Mouse (Mus musculus) limb, embryonic 14.5 days (tissue): ENCODE measurements at regions not wholly inside any gene's neighbourhood (a gene's known extent, or its start where the extent isn't known, plus 50 kb on each side); places are given as distances from the start of the nearest gene placed in this dataset.
"Not testable (repeated sequence)": the region's sequence is repeated elsewhere in the genome, so short reads cannot be mapped to it uniquely, and the experiment has no call there.

Experiments
- ATAC-seq: fragments of 200-750 bp; cut with Nextera tagmentation; 2 replicates; pipeline ENCODE4 v1.8.0; 2017; ENCODE audit warnings: low read depth, moderate number of reproducible peaks, moderate TSS enrichment; ENCODE audit not compliant: low FRiP score
- DNase-seq: peaks from one replicate; pipeline ENCODE4 v3.0.0-alpha.2; 2015; ENCODE audit warnings: low spot score
- H3K27ac ChIP-seq: fragments of 300-500 bp; sonication (generic); replicated peaks from 2 replicates; pipeline ENCODE4 v1.5.1; 2014; ENCODE audit warnings: low read depth, mild to moderate bottlenecking, low read length, moderate library complexity, mixed read lengths
- H3K27me3 ChIP-seq: fragments of 300-500 bp; sonication (generic); 2 replicates; pipeline ENCODE4 v1.6.1; 2014; ENCODE audit warnings: low read length, mixed read lengths; ENCODE audit not compliant: control insufficient read depth, insufficient read depth
- H3K36me3 ChIP-seq: fragments of 300-500 bp; sonication (generic); 2 replicates; pipeline ENCODE4 v1.6.1; 2014; ENCODE audit warnings: mild to moderate bottlenecking, low read length, moderate library complexity, mixed read lengths; ENCODE audit not compliant: control insufficient read depth, insufficient read depth
- H3K4me1 ChIP-seq: fragments of 300-500 bp; sonication (generic); 2 replicates; pipeline ENCODE4 v1.6.1; 2014; ENCODE audit warnings: antibody characterized with exemption, low read length, mixed read lengths; ENCODE audit not compliant: control insufficient read depth, insufficient read depth
- H3K4me2 ChIP-seq: fragments of 300-500 bp; sonication (generic); replicated peaks from 2 replicates; pipeline ENCODE4 v1.6.1; 2014; ENCODE audit warnings: low read depth, mild to moderate bottlenecking, low read length, moderate library complexity; ENCODE audit not compliant: severe bottlenecking
- H3K4me3 ChIP-seq: fragments of 300-500 bp; sonication (generic); replicated peaks from 2 replicates; pipeline ENCODE4 v1.5.1; 2014; ENCODE audit warnings: low read length
- H3K9ac ChIP-seq: fragments of 300-500 bp; sonication (generic); 2 replicates; pipeline ENCODE4 v1.6.1; 2014; ENCODE audit warnings: mild to moderate bottlenecking, low read depth, low read length, moderate library complexity; ENCODE audit not compliant: severe bottlenecking
- H3K9me3 ChIP-seq: fragments of 300-500 bp; sonication (generic); 2 replicates; pipeline ENCODE4 v1.6.1; 2016; ENCODE audit warnings: low read length; ENCODE audit not compliant: control insufficient read depth
- POLR2A ChIP-seq: fragments of 200-500 bp; IDR thresholded peaks from 2 replicates; pipeline ENCODE4 v1.8.0; 2012; ENCODE audit warnings: inconsistent platforms, mild to moderate bottlenecking, moderate library complexity, borderline replicate concordance; ENCODE audit not compliant: insufficient read depth, insufficient read length; ENCODE audit errors: extremely low read depth
- WGBS: fragments of 180-500 bp; shearing (Covaris S2); extraction: QIAGEN DNeasy Blood & Tissue Kit; methylation state at CpG from one replicate; pipeline ENCODE4 v1.1.7; 2014; 5-methylcytosine and 5-hydroxymethylcytosine counted together

DNA sequence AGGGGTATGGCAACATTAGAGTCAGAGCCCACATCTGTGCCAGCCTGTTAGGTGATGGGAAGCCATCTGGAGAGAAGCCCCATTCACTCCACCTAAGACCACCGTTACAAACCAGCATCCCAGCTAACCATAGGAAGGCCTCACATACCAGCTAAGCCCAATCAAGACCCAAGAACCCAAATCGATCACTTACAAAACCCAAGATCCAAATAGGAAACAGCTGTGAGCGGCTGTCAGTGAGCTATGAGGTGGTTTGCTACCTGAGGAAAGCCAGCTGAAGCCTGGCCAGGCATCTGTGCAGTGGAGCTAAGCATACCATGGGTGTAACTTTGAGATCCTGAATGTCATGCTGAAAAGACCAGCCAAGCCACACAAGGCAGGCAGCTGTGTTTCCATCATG lies 116.9 kb upstream of the Rybp start:
- WGBS = 39% methylated on average over 3 of the region's 3 CpGs
- Histone ChIP-seq H3K4me1 (no peaks in the 10 kb centered on the region), H3K9ac (no peak overlapping the region), H3K27me3 (no peaks in the 10 kb centered on the region), H3K36me3 (no peaks in the 10 kb centered on the region), H3K9me3 (no peaks in the 10 kb centered on the region), H3K4me3 (no peak overlapping the region), H3K27ac (no peak overlapping the region), H3K4me2 (no peak overlapping the region)
- TF ChIP-seq POLR2A = no peak
- DNase-seq (no peak), ATAC-seq (no peak)

GRCm38 (mm10) chr6:100402716-100403115 lies 115.4 kb upstream of the Rybp start:
- H3K27ac ChIP-seq = no peak overlapping the region
- no peaks in the 10 kb centered on the region for H3K4me1 ChIP-seq
- ATAC-seq (no peak), DNase-seq (no peak)
- 8% methylated on average over 4 of the region's 4 CpGs for WGBS
- no peak overlapping the region for H3K4me3 ChIP-seq
- no peak overlapping the region for H3K9ac ChIP-seq
- H3K36me3 ChIP-seq = no peaks in the 10 kb centered on the region
- no peak for TF ChIP-seq POLR2A
- no peaks in the 10 kb centered on the region for H3K27me3 ChIP-seq
- no peak overlapping the region for H3K4me2 ChIP-seq
- H3K9me3 ChIP-seq = no peaks in the 10 kb centered on the region

DNA sequence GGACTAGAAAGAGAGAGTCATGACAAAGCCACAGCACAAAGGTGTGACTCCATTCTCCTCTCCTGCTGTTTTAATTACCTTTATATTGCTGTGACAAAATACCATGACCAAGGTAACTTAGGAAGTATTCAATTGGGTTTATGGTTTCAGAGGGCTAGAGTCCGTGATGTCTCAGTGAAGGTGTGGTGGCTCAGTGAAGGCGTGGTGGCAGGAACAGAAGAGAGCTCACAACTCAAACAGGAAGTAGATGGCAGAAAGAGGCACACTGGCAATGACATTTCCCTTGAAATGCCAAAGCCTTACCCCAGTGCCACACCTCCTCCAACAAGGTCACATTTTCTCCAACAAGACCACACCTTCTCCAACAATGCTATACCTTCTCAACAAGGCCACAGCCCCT lies 114.4 kb upstream of the Rybp start:
- DNase-seq (no peak), ATAC-seq (no peak)
- H3K27ac ChIP-seq = no peak overlapping the region
- 82% methylated on average over 2 of the region's 2 CpGs for WGBS
- no peaks in the 10 kb centered on the region for H3K27me3 ChIP-seq
- no peak overlapping the region for H3K4me3 ChIP-seq
- no peak overlapping the region for H3K4me2 ChIP-seq
- no peak for TF ChIP-seq POLR2A
- no peaks in the 10 kb centered on the region for H3K9me3 ChIP-seq
- peaks cover 3% of the 10 kb centered on the region; the same call in 1 of the 2 replicates for H3K4me1 ChIP-seq
- H3K9ac ChIP-seq = no peak overlapping the region
- H3K36me3 ChIP-seq = no peaks in the 10 kb centered on the region

GRCm38 (mm10) chr6:100399387-100399786 lies 112.1 kb upstream of the Rybp start:
- not testable (repeated sequence) for H3K4me2 ChIP-seq, H3K4me1 ChIP-seq, H3K27me3 ChIP-seq, H3K4me3 ChIP-seq, ATAC-seq, H3K9ac ChIP-seq, H3K36me3 ChIP-seq, H3K27ac ChIP-seq, DNase-seq, H3K9me3 ChIP-seq
- WGBS = 86% methylated on average over 1 of the region's 1 CpGs

DNA sequence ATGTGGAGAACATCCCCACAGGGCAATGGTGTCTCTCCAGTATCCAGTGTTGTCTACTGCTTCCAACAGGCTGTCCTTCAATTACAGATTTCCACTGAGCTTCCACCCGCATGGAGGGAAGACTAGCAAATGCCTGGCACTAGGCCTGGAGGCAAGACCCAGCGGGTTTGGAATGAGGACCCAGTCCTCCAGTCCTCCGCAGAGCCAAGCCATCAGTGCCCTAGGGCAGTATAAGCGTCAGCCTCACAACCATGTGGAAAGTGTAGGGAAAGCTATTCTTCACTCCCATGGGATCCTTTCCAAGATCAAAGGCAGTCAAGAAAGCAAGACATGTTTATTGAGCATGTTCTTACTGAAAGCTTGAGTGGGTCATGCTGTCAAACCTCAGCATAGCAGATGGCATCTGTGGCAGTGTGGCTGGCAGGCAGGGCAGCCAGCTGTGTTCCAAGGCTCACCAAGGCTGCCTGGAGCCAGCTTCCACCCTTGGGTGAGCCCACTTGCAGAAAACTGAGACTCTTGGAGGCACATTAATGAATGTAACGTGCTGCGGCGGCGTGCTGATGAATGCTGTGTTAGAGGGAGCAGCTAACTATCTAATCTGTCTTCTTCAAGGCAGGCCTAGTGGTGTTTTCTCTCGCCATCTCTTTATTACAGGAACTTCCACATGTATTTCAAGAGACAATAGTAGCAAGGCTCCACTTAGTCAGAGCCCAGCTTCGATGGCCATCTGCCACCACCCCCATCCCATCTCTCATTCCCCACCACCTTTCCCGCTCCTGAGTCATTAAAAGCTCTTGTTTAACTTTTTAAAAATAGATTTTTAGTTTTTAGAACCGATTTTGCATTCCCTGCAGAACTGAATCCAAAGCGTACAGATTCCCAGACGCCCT lies 109.3 kb upstream of the Rybp start:
- ATAC-seq (no peak), DNase-seq (no peak)
- Histone ChIP-seq H3K27ac (no peak overlapping the region), H3K4me3 (no peak overlapping the region), H3K27me3 (no peaks in the 10 kb centered on the region), H3K36me3 (no peaks in the 10 kb centered on the region), H3K9me3 (no peaks in the 10 kb centered on the region), H3K9ac (no peak overlapping the region), H3K4me1 (peaks cover 3% of the 10 kb centered on the region; the same call in 1 of the 2 replicates), H3K4me2 (no peak overlapping the region)
- TF ChIP-seq POLR2A = no peak
- WGBS = 66% methylated on average over 14 of the region's 14 CpGs
